Mouse (Mus musculus): ENCODE measurements at regions not wholly inside any gene's neighbourhood (a gene's known extent, or its start where the extent isn't known, plus 50 kb on each side); places are given as distances from the start of the nearest gene placed in this dataset.

GRCm38 (mm10) chr11:55974224-55974875 lies 66.5 kb downstream of the Nmur2 start:
- peak; percentile 41 for DNase-seq (ENCODE audit: low read depth, low spot score)

GRCm38 (mm10) chr11:55966580-55966979 lies 74.2 kb downstream of the Nmur2 start:
- no peak for DNase-seq (ENCODE audit: low read depth, low spot score)

- no peak for DNase-seq (ENCODE audit: low read depth, low spot score)
These were observed 82.4 kb downstream of the Nmur2 start for GRCm38 (mm10) chr11:55958372-55958771.

GRCm38 (mm10) chr11:55957355-55957754 lies 83.5 kb downstream of the Nmur2 start:
- DNase-seq (ENCODE audit: low read depth, low spot score), result no peak

- no peak for DNase-seq (ENCODE audit: low read depth, low spot score)
These were observed 87.1 kb downstream of the Nmur2 start for GRCm38 (mm10) chr11:55953696-55954095.

- DNase-seq (ENCODE audit: low read depth, low spot score), result no peak
These were observed 91.2 kb downstream of the Nmur2 start for GRCm38 (mm10) chr11:55949596-55949995.

GRCm38 (mm10) chr11:55946629-55947240 lies 94.1 kb downstream of the Nmur2 start:
- DNase-seq (ENCODE audit: low read depth, low spot score), result no peak

- no peak for DNase-seq (ENCODE audit: low read depth, low spot score)
These were observed 94.8 kb downstream of the Nmur2 start for GRCm38 (mm10) chr11:55946028-55946427.

GRCm38 (mm10) chr11:55939983-55940382 lies 100.8 kb downstream of the Nmur2 start:
- DNase-seq (ENCODE audit: low read depth, low spot score), result no peak

- no peak for DNase-seq (ENCODE audit: low read depth, low spot score)
These were observed 114.4 kb downstream of the Nmur2 start for GRCm38 (mm10) chr11:55926366-55926765.

- no peak for DNase-seq (ENCODE audit: low read depth, low spot score)
These were observed 121.7 kb downstream of the Nmur2 start for GRCm38 (mm10) chr11:55919066-55919465.

- DNase-seq (ENCODE audit: low read depth, low spot score), result no peak
These were observed 122.4 kb downstream of the Nmur2 start for GRCm38 (mm10) chr11:55918411-55918810.

GRCm38 (mm10) chr11:55897506-55897905 lies 143.3 kb downstream of the Nmur2 start:
- DNase-seq (ENCODE audit: low read depth, low spot score), result no peak

- peak; percentile 59 for DNase-seq (ENCODE audit: low read depth, low spot score)
These were observed 150.6 kb downstream of the Nmur2 start for GRCm38 (mm10) chr11:55890161-55890560.

- DNase-seq (ENCODE audit: low read depth, low spot score), result no peak
These were observed 162.2 kb downstream of the Nmur2 start for GRCm38 (mm10) chr11:55878631-55879030.

GRCm38 (mm10) chr11:55867141-55867540 lies 173.7 kb downstream of the Nmur2 start:
- DNase-seq (ENCODE audit: low read depth, low spot score), result no peak

- peak; percentile 16 for DNase-seq (ENCODE audit: low read depth, low spot score)
These were observed 181.6 kb downstream of the Nmur2 start for GRCm38 (mm10) chr11:55859230-55859629.

- no peak for DNase-seq (ENCODE audit: low read depth, low spot score)
These were observed 212.5 kb upstream of the Glra1 start for GRCm38 (mm10) chr11:55820479-55820878.

GRCm38 (mm10) chr11:55816566-55816965 lies 208.6 kb upstream of the Glra1 start:
- no peak for DNase-seq (ENCODE audit: low read depth, low spot score)

GRCm38 (mm10) chr11:55810685-55811084 lies 202.7 kb upstream of the Glra1 start:
- DNase-seq (ENCODE audit: low read depth, low spot score), result no peak

GRCm38 (mm10) chr11:55791195-55791865 lies 183.3 kb upstream of the Glra1 start:
- no peak for DNase-seq (ENCODE audit: low read depth, low spot score)

- DNase-seq (ENCODE audit: low read depth, low spot score), result no peak
These were observed 181.6 kb upstream of the Glra1 start for GRCm38 (mm10) chr11:55789638-55790037.

- no peak for DNase-seq (ENCODE audit: low read depth, low spot score)
These were observed 173.0 kb upstream of the Glra1 start for GRCm38 (mm10) chr11:55781044-55781443.
